Mouse (Mus musculus): ENCODE data around the gene Capn9.

DNA sequence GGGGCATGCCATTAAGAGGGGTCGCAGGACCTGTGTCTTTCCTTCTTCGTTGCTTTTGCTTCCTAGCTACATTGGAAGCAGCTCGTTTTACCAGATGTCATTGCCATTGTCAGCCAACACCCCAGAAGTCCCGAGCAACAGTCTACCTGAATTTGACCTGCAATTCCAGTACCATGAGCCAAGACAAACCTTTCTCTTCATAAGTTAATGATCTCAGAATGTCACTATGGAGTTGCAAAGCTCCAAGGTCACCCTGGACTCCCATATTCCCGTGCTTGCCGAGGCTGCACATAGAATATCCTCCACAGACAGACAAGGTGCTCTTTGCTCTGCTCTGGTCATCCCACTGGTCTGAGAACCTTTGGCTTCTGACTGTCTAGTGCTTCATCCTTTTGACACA, 8.8 kb upstream of the Capn9 start:
- TF ChIP-seq CTCF (IDR thresholded peaks at IDR 0.05; ENCODE audit: extremely low read depth, insufficient read depth, insufficient read length, insufficient replicate concordance) (no peak), POLR2A (IDR thresholded peaks at IDR 0.05; ENCODE audit: low read depth, low read length) (no peak)

All from spleen, adult 2 months (tissue).